Mouse (Mus musculus) cerebellum, adult 2 months (tissue): ENCODE data around the gene Bhlhe41.

ENCODE experiments used
- CTCF ChIP-seq: fragments of 200-500 bp; IDR thresholded peaks from 2 replicates; pipeline ENCODE4 v1.5.1; 2011; ENCODE audit warnings: low read depth, mild to moderate bottlenecking, control low read depth, low read length, moderate library complexity, borderline replicate concordance; ENCODE audit not compliant: insufficient read depth
- POLR2A ChIP-seq: fragments of 200-500 bp; IDR thresholded peaks from 2 replicates; pipeline ENCODE4 v1.6.1; 2011; ENCODE audit warnings: low read length, control low read depth, borderline replicate concordance; ENCODE audit not compliant: insufficient read depth

DNA sequence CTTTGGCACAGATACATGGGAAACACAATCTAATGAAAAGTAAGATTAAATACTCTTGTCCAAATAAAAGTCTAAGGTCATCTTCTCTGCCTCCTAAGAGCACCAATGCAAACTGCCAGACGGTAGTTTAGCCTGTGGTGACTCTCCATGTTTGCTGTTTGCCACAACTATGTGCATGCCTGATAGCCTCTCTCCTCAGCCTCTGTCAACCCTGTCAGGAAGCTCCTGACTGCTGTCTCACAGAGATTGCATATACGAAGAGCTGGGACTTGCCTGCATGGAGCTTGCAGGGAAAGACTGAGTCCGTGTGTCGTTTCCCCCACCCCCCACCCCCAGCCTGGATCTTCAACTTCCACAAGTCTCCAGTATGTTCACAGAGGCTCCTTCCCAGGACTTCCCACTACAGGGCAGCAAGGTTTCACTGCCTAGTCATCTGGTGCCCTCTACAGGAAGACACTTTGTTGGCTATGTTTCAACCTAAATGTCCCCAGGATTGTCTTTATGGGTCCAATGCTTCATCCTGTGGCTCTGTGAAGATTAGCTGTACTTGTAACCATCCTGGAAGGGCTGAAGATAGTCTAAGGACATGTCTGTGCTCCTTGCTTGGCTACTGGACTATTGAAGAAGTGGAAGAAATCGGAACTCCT, 41.6 kb downstream of the Bhlhe41 start:
- no peak for TF ChIP-seq POLR2A
- TF ChIP-seq CTCF: peak; percentile 70; the same call in 1 of the 2 replicates
